Mouse (Mus musculus) neural tube, embryonic 14.5 days (tissue): ENCODE results near the gene Sh3bgrl2. TPM values are rescaled to one million over a fixed set of nuclear protein-coding genes. Genes with fewer than 3 reads are reported as not detected.

ENCODE experiments used
- ATAC-seq: fragments of 200-750 bp; cut with Nextera tagmentation; 2 replicates; pipeline ENCODE4 v1.8.0; 2017; ENCODE audit warnings: low read depth, mild to moderate bottlenecking, moderate TSS enrichment, moderate library complexity
- H3K27ac ChIP-seq: fragments of 300-500 bp; sonication (generic); 2 replicates; pipeline ENCODE4 v1.5.1; 2014; ENCODE audit warnings: low read depth, mild to moderate bottlenecking, control low read depth, low read length, moderate library complexity, mixed read lengths
- H3K27me3 ChIP-seq: fragments of 300-500 bp; sonication (generic); 2 replicates; pipeline ENCODE4 v1.6.1; 2014; ENCODE audit warnings: low read length; ENCODE audit not compliant: control insufficient read depth, insufficient read depth
- H3K36me3 ChIP-seq: fragments of 300-500 bp; sonication (generic); 2 replicates; pipeline ENCODE4 v1.6.1; 2014; ENCODE audit warnings: low read length, mixed read lengths; ENCODE audit not compliant: control insufficient read depth, insufficient read depth
- H3K4me1 ChIP-seq: fragments of 300-500 bp; sonication (generic); 2 replicates; pipeline ENCODE4 v1.6.1; 2014; ENCODE audit warnings: low read length; ENCODE audit not compliant: control insufficient read depth, insufficient read depth
- H3K4me2 ChIP-seq: fragments of 300-500 bp; sonication (generic); 2 replicates; pipeline ENCODE4 v1.6.1; 2014; ENCODE audit warnings: mild to moderate bottlenecking, low read depth, low read length, control low read depth
- H3K4me3 ChIP-seq: fragments of 300-500 bp; sonication (generic); 2 replicates; pipeline ENCODE4 v1.5.1; 2014; ENCODE audit warnings: low read depth, low read length, control low read depth, mixed read lengths
- H3K9ac ChIP-seq: fragments of 300-500 bp; sonication (generic); replicated peaks from 2 replicates; pipeline ENCODE4 v1.6.1; 2014; ENCODE audit warnings: low read depth, mild to moderate bottlenecking, control low read depth, low read length, mixed read lengths
- H3K9me3 ChIP-seq: fragments of 300-500 bp; sonication (generic); 2 replicates; pipeline ENCODE4 v1.6.1; 2016; ENCODE audit warnings: low read length; ENCODE audit not compliant: control insufficient read depth
- WGBS: fragments of 180-500 bp; shearing (Covaris S2); extraction: QIAGEN DNeasy Blood & Tissue Kit; methylation state at CpG from one replicate; pipeline ENCODE4 v1.1.7; 2014; 5-methylcytosine and 5-hydroxymethylcytosine counted together
- polyA plus RNA-seq: library from polyadenylated mRNA; unstranded; fragments of >200 nt; fragmentation: Nextera tagmentation; extraction: Ambion mirVana; gene quantifications from 2 replicates; pipeline ENCODE4 v1.2.1, GENCODE M21; 2014

The Sh3bgrl2 gene
- polyA plus RNA-seq, 1 experiment from 2014 or later = 10.1 TPM

- ATAC-seq = no peak
- H3K4me2 ChIP-seq = no peak overlapping the region
- H3K9ac ChIP-seq = no peak overlapping the region
- no peaks in the 10 kb centered on the region for H3K27me3 ChIP-seq
- no peaks in the 10 kb centered on the region for H3K36me3 ChIP-seq
- H3K9me3 ChIP-seq = no peaks in the 10 kb centered on the region
- H3K4me3 ChIP-seq = no peak overlapping the region
- whole genome bisulfite sequencing = 67% methylated on average over 2 of the region's 2 CpGs
- 0 out of 2 replicates have a peak, but pooled peaks cover 6% of the 10 kb centered on the region for H3K4me1 ChIP-seq
- no peak overlapping the region for H3K27ac ChIP-seq
Observed at GRCm38 (mm10) chr9:83555580-83555979, 7.5 kb downstream of the Sh3bgrl2 start.

GRCm38 (mm10) chr9:83556236-83556635 lies 8.1 kb downstream of the Sh3bgrl2 start:
- Histone ChIP-seq H3K4me1 (0 out of 2 replicates have a peak, but pooled peaks cover 6% of the 10 kb centered on the region), H3K4me2 (no peak overlapping the region), H3K9ac (no peak overlapping the region), H3K27me3 (no peaks in the 10 kb centered on the region), H3K9me3 (no peaks in the 10 kb centered on the region), H3K4me3 (no peak overlapping the region), H3K27ac (no peak overlapping the region), H3K36me3 (no peaks in the 10 kb centered on the region)
- ATAC-seq = no peak
- WGBS = 41% methylated on average over 6 of the region's 6 CpGs

GRCm38 (mm10) chr9:83556780-83557771 lies 8.9 kb downstream of the Sh3bgrl2 start:
- H3K4me3 ChIP-seq = no peak overlapping the region
- no peak overlapping the region for H3K27ac ChIP-seq
- no peaks in the 10 kb centered on the region for H3K36me3 ChIP-seq
- WGBS = 60% methylated on average over 10 of the region's 10 CpGs
- ATAC-seq = peak; percentile 38; the same call in 1 of the 2 replicates
- H3K9me3 ChIP-seq = no peaks in the 10 kb centered on the region
- no peak overlapping the region for H3K9ac ChIP-seq
- H3K27me3 ChIP-seq = no peaks in the 10 kb centered on the region
- H3K4me2 ChIP-seq = no peak overlapping the region
- 0 out of 2 replicates have a peak, but pooled peaks cover 6% of the 10 kb centered on the region for H3K4me1 ChIP-seq

- no peak for ATAC-seq
- no peaks in the 10 kb centered on the region for H3K27me3 ChIP-seq
- no peak overlapping the region for H3K9ac ChIP-seq
- WGBS = 87% methylated on average over 4 of the region's 4 CpGs
- 0 out of 2 replicates have a peak, but pooled peaks cover 6% of the 10 kb centered on the region for H3K4me1 ChIP-seq
- H3K27ac ChIP-seq = no peak overlapping the region
- no peaks in the 10 kb centered on the region for H3K9me3 ChIP-seq
- no peak overlapping the region for H3K4me3 ChIP-seq
- no peak overlapping the region for H3K4me2 ChIP-seq
- no peaks in the 10 kb centered on the region for H3K36me3 ChIP-seq
Observed at GRCm38 (mm10) chr9:83560670-83561069, 12.5 kb downstream of the Sh3bgrl2 start.

- no peak overlapping the region for H3K9ac ChIP-seq
- no peak overlapping the region for H3K27ac ChIP-seq
- H3K4me3 ChIP-seq = no peak overlapping the region
- H3K4me2 ChIP-seq = no peak overlapping the region
- H3K27me3 ChIP-seq = no peaks in the 10 kb centered on the region
- ATAC-seq = no peak
- H3K36me3 ChIP-seq = no peaks in the 10 kb centered on the region
- no peaks in the 10 kb centered on the region for H3K9me3 ChIP-seq
- no peaks in the 10 kb centered on the region for H3K4me1 ChIP-seq
- WGBS = 90% methylated on average over 7 of the region's 7 CpGs
Observed at GRCm38 (mm10) chr9:83562889-83563288, 14.8 kb downstream of the Sh3bgrl2 start.

GRCm38 (mm10) chr9:83563808-83564549 lies 15.9 kb downstream of the Sh3bgrl2 start:
- H3K36me3 ChIP-seq = no peaks in the 10 kb centered on the region
- no peak for ATAC-seq
- WGBS = 58% methylated on average over 16 of the region's 16 CpGs

GRCm38 (mm10) chr9:83564934-83565652 lies 17.0 kb downstream of the Sh3bgrl2 start:
- 77% methylated on average over 13 of the region's 13 CpGs for WGBS
- Histone ChIP-seq H3K9ac (no peak overlapping the region), H3K36me3 (no peaks in the 10 kb centered on the region), H3K27me3 (no peaks in the 10 kb centered on the region), H3K4me3 (no peak overlapping the region), H3K27ac (no peak overlapping the region), H3K9me3 (no peaks in the 10 kb centered on the region), H3K4me2 (no peak overlapping the region), H3K4me1 (no peaks in the 10 kb centered on the region)
- peak; percentile 44 for ATAC-seq

More at GRCm38 (mm10) chr9:83563808-83564549, 15.9 kb downstream of the Sh3bgrl2 start:
- no peaks in the 10 kb centered on the region for H3K4me1 ChIP-seq
- H3K4me2 ChIP-seq = no peak overlapping the region
- H3K4me3 ChIP-seq = no peak overlapping the region
- H3K27ac ChIP-seq = no peak overlapping the region
- no peak overlapping the region for H3K9ac ChIP-seq
- no peaks in the 10 kb centered on the region for H3K27me3 ChIP-seq
- no peaks in the 10 kb centered on the region for H3K9me3 ChIP-seq

GRCm38 (mm10) chr9:83566141-83566540 lies 18.0 kb downstream of the Sh3bgrl2 start:
- no peak overlapping the region for H3K4me2 ChIP-seq
- H3K36me3 ChIP-seq = no peaks in the 10 kb centered on the region
- H3K27me3 ChIP-seq = no peaks in the 10 kb centered on the region
- no peaks in the 10 kb centered on the region for H3K4me1 ChIP-seq
- H3K27ac ChIP-seq = no peak overlapping the region
- no peak for ATAC-seq
- no peaks in the 10 kb centered on the region for H3K9me3 ChIP-seq
- no peak overlapping the region for H3K4me3 ChIP-seq
- 82% methylated on average over 6 of the region's 6 CpGs for WGBS
- H3K9ac ChIP-seq = no peak overlapping the region
